Mouse (Mus musculus) forebrain, embryonic 16.5 days (tissue): ENCODE data around the gene Carmil1. TPM values are rescaled to one million over a fixed set of nuclear protein-coding genes. Genes with fewer than 3 reads are reported as not detected.

Experiments used
- ATAC-seq: fragments of 200-750 bp; cut with Nextera tagmentation; 2 replicates; pipeline ENCODE4 v1.8.0; 2017; ENCODE audit warnings: mild to moderate bottlenecking, moderate library complexity
- H3K27ac ChIP-seq: fragments of 300-500 bp; sonication (generic); 2 replicates; pipeline ENCODE4 v1.5.1; 2014; ENCODE audit warnings: low read length, control low read depth
- H3K27me3 ChIP-seq: fragments of 300-500 bp; sonication (generic); replicated peaks from 2 replicates; pipeline ENCODE4 v1.6.1; 2014; ENCODE audit warnings: low read length; ENCODE audit not compliant: control insufficient read depth, insufficient read depth
- H3K36me3 ChIP-seq: fragments of 300-500 bp; sonication (generic); 2 replicates; pipeline ENCODE4 v1.6.1; 2014; ENCODE audit not compliant: control insufficient read depth, insufficient read depth
- H3K4me1 ChIP-seq: fragments of 300-500 bp; sonication (generic); replicated peaks from 2 replicates; pipeline ENCODE4 v1.6.1; 2014; ENCODE audit warnings: low read length; ENCODE audit not compliant: control insufficient read depth, insufficient read depth
- H3K4me2 ChIP-seq: fragments of 300-500 bp; sonication (generic); 2 replicates; pipeline ENCODE4 v1.6.1; 2014; ENCODE audit warnings: mild to moderate bottlenecking, low read length, control low read depth
- H3K4me3 ChIP-seq: fragments of 300-500 bp; sonication (generic); replicated peaks from 2 replicates; pipeline ENCODE4 v1.5.1; 2014; ENCODE audit warnings: mild to moderate bottlenecking, low read length, control low read depth
- H3K9ac ChIP-seq: fragments of 300-500 bp; sonication (generic); replicated peaks from 2 replicates; pipeline ENCODE4 v1.6.1; 2014; ENCODE audit warnings: low read depth, low read length, control low read depth
- H3K9me3 ChIP-seq: fragments of 300-500 bp; sonication (generic); 2 replicates; pipeline ENCODE4 v1.6.1; 2016; ENCODE audit warnings: low read length; ENCODE audit not compliant: control insufficient read depth
- WGBS: fragments of 180-500 bp; shearing (Covaris S2); extraction: QIAGEN DNeasy Blood & Tissue Kit; methylation state at CpG from one replicate; pipeline ENCODE4 v1.1.7; 2014; 5-methylcytosine and 5-hydroxymethylcytosine counted together
- polyA plus RNA-seq: library from polyadenylated mRNA; unstranded; fragments of >200 nt; fragmentation: Nextera tagmentation; extraction: Ambion mirVana; gene quantifications from 2 replicates; pipeline ENCODE4 v1.2.1, GENCODE M21; 2015

The Carmil1 gene
- polyA plus RNA-seq, 1 experiment from 2014 or later, result 53.8 TPM

- Histone ChIP-seq H3K27ac (no peak overlapping the region), H3K36me3 (no peaks in the 10 kb centered on the region), H3K4me1 (peaks cover 21% of the 10 kb centered on the region), H3K9me3 (0 out of 2 replicates have a peak, but pooled peaks cover 2% of the 10 kb centered on the region), H3K4me2 (no peak overlapping the region), H3K27me3 (no peaks in the 10 kb centered on the region), H3K9ac (no peak overlapping the region), H3K4me3 (no peak overlapping the region)
- 94% methylated on average over 2 of the region's 2 CpGs for WGBS
- no peak for ATAC-seq
Observed at GRCm38 (mm10) chr13:24198396-24198924, 82.1 kb downstream of the Carmil1 start.

- H3K4me3 ChIP-seq, result no peak overlapping the region
- no peak overlapping the region for H3K4me2 ChIP-seq
- ATAC-seq, result no peak
- 0 out of 2 replicates have a peak, but pooled peaks cover 2% of the 10 kb centered on the region for H3K9me3 ChIP-seq
- 90% methylated on average over 3 of the region's 3 CpGs for WGBS
- H3K36me3 ChIP-seq, result no peaks in the 10 kb centered on the region
- peaks cover 15% of the 10 kb centered on the region for H3K4me1 ChIP-seq
- H3K27ac ChIP-seq, result no peak overlapping the region
- H3K9ac ChIP-seq, result no peak overlapping the region
- no peaks in the 10 kb centered on the region for H3K27me3 ChIP-seq
Observed at GRCm38 (mm10) chr13:24195371-24195770, 85.2 kb downstream of the Carmil1 start.

GRCm38 (mm10) chr13:24194018-24194417 lies 86.6 kb downstream of the Carmil1 start:
- Histone ChIP-seq H3K4me3 (no peak overlapping the region), H3K4me1 (peaks cover 5% of the 10 kb centered on the region; the same call in 1 of the 2 replicates), H3K36me3 (no peaks in the 10 kb centered on the region), H3K27me3 (no peaks in the 10 kb centered on the region), H3K27ac (no peak overlapping the region), H3K9ac (no peak overlapping the region), H3K4me2 (no peak overlapping the region), H3K9me3 (0 out of 2 replicates have a peak, but pooled peaks cover 2% of the 10 kb centered on the region)
- 86% methylated on average over 5 of the region's 5 CpGs for WGBS
- ATAC-seq, result no peak

- H3K27ac ChIP-seq, result no peak overlapping the region
- WGBS, result 68% methylated on average over 9 of the region's 9 CpGs
- ATAC-seq, result no peak
Observed at GRCm38 (mm10) chr13:24190875-24191663, 89.5 kb downstream of the Carmil1 start.

GRCm38 (mm10) chr13:24187026-24187425 lies 93.6 kb downstream of the Carmil1 start:
- no peak overlapping the region for H3K27ac ChIP-seq
- no peaks in the 10 kb centered on the region for H3K9me3 ChIP-seq
- no peaks in the 10 kb centered on the region for H3K4me1 ChIP-seq
- no peak overlapping the region for H3K9ac ChIP-seq
- 80% methylated on average over 2 of the region's 2 CpGs for WGBS
- H3K27me3 ChIP-seq, result no peaks in the 10 kb centered on the region
- no peak overlapping the region for H3K4me3 ChIP-seq
- ATAC-seq, result no peak
- H3K4me2 ChIP-seq, result no peak overlapping the region
- no peaks in the 10 kb centered on the region for H3K36me3 ChIP-seq

More at GRCm38 (mm10) chr13:24190875-24191663, 89.5 kb downstream of the Carmil1 start:
- Histone ChIP-seq H3K9ac (no peak overlapping the region), H3K36me3 (no peaks in the 10 kb centered on the region), H3K4me1 (no peaks in the 10 kb centered on the region), H3K9me3 (0 out of 2 replicates have a peak, but pooled peaks cover 2% of the 10 kb centered on the region), H3K4me3 (no peak overlapping the region), H3K4me2 (no peak overlapping the region), H3K27me3 (no peaks in the 10 kb centered on the region)

GRCm38 (mm10) chr13:24185641-24186040 lies 95.0 kb downstream of the Carmil1 start:
- Histone ChIP-seq H3K4me1 (no peaks in the 10 kb centered on the region), H3K36me3 (no peaks in the 10 kb centered on the region), H3K9me3 (no peaks in the 10 kb centered on the region), H3K4me3 (no peak overlapping the region), H3K27me3 (no peaks in the 10 kb centered on the region), H3K4me2 (no peak overlapping the region), H3K9ac (no peak overlapping the region), H3K27ac (no peak overlapping the region)
- WGBS, result 85% methylated on average over 3 of the region's 3 CpGs
- ATAC-seq, result no peak

- Histone ChIP-seq H3K4me3 (no peak overlapping the region), H3K9ac (no peak overlapping the region), H3K27ac (no peak overlapping the region), H3K4me1 (no peaks in the 10 kb centered on the region), H3K36me3 (no peaks in the 10 kb centered on the region), H3K4me2 (no peak overlapping the region), H3K9me3 (no peaks in the 10 kb centered on the region), H3K27me3 (no peaks in the 10 kb centered on the region)
- no peak for ATAC-seq
- 55% methylated on average over 6 of the region's 6 CpGs for WGBS
Observed at GRCm38 (mm10) chr13:24182878-24183277, 97.7 kb downstream of the Carmil1 start.

GRCm38 (mm10) chr13:24179538-24179937 lies 101.1 kb downstream of the Carmil1 start:
- ATAC-seq, result no peak
- no peaks in the 10 kb centered on the region for H3K27me3 ChIP-seq
- no peak overlapping the region for H3K4me3 ChIP-seq
- no peaks in the 10 kb centered on the region for H3K9me3 ChIP-seq
- no peak overlapping the region for H3K27ac ChIP-seq
- no peaks in the 10 kb centered on the region for H3K36me3 ChIP-seq
- no peaks in the 10 kb centered on the region; the same call in 1 of the 2 replicates for H3K4me1 ChIP-seq
- no peak overlapping the region for H3K9ac ChIP-seq
- 79% methylated on average over 10 of the region's 10 CpGs for WGBS
- H3K4me2 ChIP-seq, result no peak overlapping the region

GRCm38 (mm10) chr13:24177600-24177999 lies 103.0 kb downstream of the Carmil1 start:
- Histone ChIP-seq H3K4me2 (no peak overlapping the region), H3K9me3 (no peaks in the 10 kb centered on the region), H3K4me1 (no peaks in the 10 kb centered on the region; the same call in 1 of the 2 replicates), H3K27me3 (no peaks in the 10 kb centered on the region), H3K9ac (no peak overlapping the region), H3K36me3 (no peaks in the 10 kb centered on the region), H3K27ac (no peak overlapping the region), H3K4me3 (no peak overlapping the region)
- 56% methylated on average over 5 of the region's 5 CpGs for WGBS
- ATAC-seq, result no peak
